Mouse (Mus musculus) ES-E14 (cell line): ENCODE results near the gene Fgfr1op.

Experiments
- CHD2 ChIP-seq: IDR thresholded peaks from 2 replicates; pipeline ENCODE4 v1.6.1; 2014; ENCODE audit warnings: mild to moderate bottlenecking, low read depth, low read length, inconsistent platforms
- HCFC1 ChIP-seq: IDR thresholded peaks from 2 replicates; pipeline ENCODE4 v1.6.1; 2012; ENCODE audit warnings: low read length, inconsistent platforms, borderline replicate concordance; ENCODE audit not compliant: insufficient read depth
- ZNF384 ChIP-seq: IDR thresholded peaks from 2 replicates; pipeline ENCODE4 v1.6.1; 2012; ENCODE audit warnings: low read depth, low read length, inconsistent platforms

DNA sequence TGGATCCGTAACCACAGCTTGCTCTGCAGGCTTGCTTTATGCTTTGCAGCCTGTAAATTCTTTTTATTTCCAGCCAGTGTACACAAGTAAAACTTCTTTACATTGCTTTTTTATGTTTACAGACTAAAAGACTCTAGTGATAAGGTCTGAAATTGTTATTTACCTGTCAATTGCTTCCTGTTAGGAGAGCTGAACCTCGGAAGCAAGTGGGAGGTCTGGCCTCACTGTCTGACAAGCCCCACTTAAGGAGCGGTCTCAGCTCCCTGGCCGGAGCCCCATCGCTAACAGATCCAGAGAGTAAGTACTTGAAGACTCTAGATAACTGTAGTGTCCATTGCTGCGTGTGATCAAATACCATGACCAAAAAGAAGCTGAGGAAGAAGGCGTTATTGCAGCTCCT is 18.9 kb downstream of the Fgfr1op start:
- TF ChIP-seq HCFC1 (no peak), CHD2 (no peak), ZNF384 (no peak)
